Mouse (Mus musculus) midbrain, embryonic 15.5 days (tissue): ENCODE data around the gene Napb. TPM values are rescaled to one million over a fixed set of nuclear protein-coding genes. Genes with fewer than 3 reads are reported as not detected.

Experiments used
- ATAC-seq: fragments of 200-750 bp; cut with Nextera tagmentation; replicated peaks from 2 replicates; pipeline ENCODE4 v1.8.0; 2017; ENCODE audit warnings: moderate TSS enrichment
- H3K27ac ChIP-seq: fragments of 300-500 bp; sonication (generic); 2 replicates; pipeline ENCODE4 v1.5.1; 2015; ENCODE audit warnings: mild to moderate bottlenecking, inconsistent platforms
- H3K27me3 ChIP-seq: fragments of 300-500 bp; sonication (generic); replicated peaks from 2 replicates; pipeline ENCODE4 v1.6.1; 2015; ENCODE audit warnings: inconsistent platforms
- H3K36me3 ChIP-seq: fragments of 300-500 bp; sonication (generic); replicated peaks from 2 replicates; pipeline ENCODE4 v1.6.1; 2015; ENCODE audit warnings: inconsistent platforms
- H3K4me1 ChIP-seq: fragments of 300-500 bp; sonication (generic); 2 replicates; pipeline ENCODE4 v1.6.1; 2015; ENCODE audit warnings: inconsistent platforms
- H3K4me2 ChIP-seq: fragments of 300-500 bp; sonication (generic); 2 replicates; pipeline ENCODE4 v1.6.1; 2015; ENCODE audit warnings: inconsistent platforms, mild to moderate bottlenecking, moderate library complexity
- H3K4me3 ChIP-seq: fragments of 300-500 bp; sonication (generic); 2 replicates; pipeline ENCODE4 v1.5.1; 2015; ENCODE audit warnings: mild to moderate bottlenecking, inconsistent platforms
- H3K9ac ChIP-seq: fragments of 300-500 bp; sonication (generic); 2 replicates; pipeline ENCODE4 v1.6.1; 2015; ENCODE audit warnings: mild to moderate bottlenecking, inconsistent platforms
- H3K9me3 ChIP-seq: fragments of 300-500 bp; sonication (generic); 2 replicates; pipeline ENCODE4 v1.6.1; 2016; ENCODE audit warnings: inconsistent platforms
- WGBS: fragments of 180-500 bp; shearing (Covaris S2); methylation state at CpG from one replicate; pipeline ENCODE4 v1.1.7; 2015; ENCODE audit warnings: mixed read lengths; 5-methylcytosine and 5-hydroxymethylcytosine counted together
- polyA plus RNA-seq: library from polyadenylated mRNA; unstranded; fragments of >200 nt; fragmentation: Nextera tagmentation; extraction: Ambion mirVana; gene quantifications from 2 replicates; pipeline ENCODE4 v1.2.1, GENCODE M21; 2015

Napb gene
- polyA plus RNA-seq, 1 experiment from 2014 or later, result 85.2 TPM

GRCm38 (mm10) chr2:148684972-148685371, 47.3 kb downstream of the Napb start:
- Histone ChIP-seq H3K27me3 (no peaks in the 10 kb centered on the region), H3K27ac (no peak overlapping the region), H3K9me3 (no peaks in the 10 kb centered on the region), H3K4me3 (no peak overlapping the region), H3K36me3 (peaks cover 19% of the 10 kb centered on the region; the same call in 1 of the 2 replicates), H3K9ac (no peak overlapping the region), H3K4me2 (no peak overlapping the region), H3K4me1 (peaks cover 17% of the 10 kb centered on the region)
- WGBS, result 95% methylated on average over 2 of the region's 2 CpGs
- no peak for ATAC-seq

GRCm38 (mm10) chr2:148683031-148683430, 49.2 kb downstream of the Napb start:
- H3K4me1 ChIP-seq, result peaks cover 34% of the 10 kb centered on the region
- 94% methylated on average over 1 of the region's 1 CpGs for WGBS
- ATAC-seq, result no peak

GRCm38 (mm10) chr2:148681461-148681891, 50.8 kb downstream of the Napb start:
- peak overlapping the region; percentile 83 for H3K27ac ChIP-seq
- H3K4me1 ChIP-seq, result peaks cover 44% of the 10 kb centered on the region
- peak overlapping the region; percentile 75 for H3K9ac ChIP-seq
- ATAC-seq, result peak; percentile 70
- no peaks in the 10 kb centered on the region for H3K27me3 ChIP-seq
- H3K36me3 ChIP-seq, result peaks cover 6% of the 10 kb centered on the region; the same call in 1 of the 2 replicates
- H3K4me3 ChIP-seq, result peak overlapping the region; percentile 88
- H3K9me3 ChIP-seq, result no peaks in the 10 kb centered on the region
- H3K4me2 ChIP-seq, result peak overlapping the region; percentile 85
- 8% methylated on average over 17 of the region's 17 CpGs for WGBS

More at GRCm38 (mm10) chr2:148683031-148683430, 49.2 kb downstream of the Napb start:
- Histone ChIP-seq H3K27me3 (no peaks in the 10 kb centered on the region), H3K4me3 (no peak overlapping the region), H3K9me3 (no peaks in the 10 kb centered on the region), H3K9ac (no peak overlapping the region), H3K4me2 (no peak overlapping the region), H3K27ac (no peak overlapping the region), H3K36me3 (peaks cover 12% of the 10 kb centered on the region; the same call in 1 of the 2 replicates)

DNA sequence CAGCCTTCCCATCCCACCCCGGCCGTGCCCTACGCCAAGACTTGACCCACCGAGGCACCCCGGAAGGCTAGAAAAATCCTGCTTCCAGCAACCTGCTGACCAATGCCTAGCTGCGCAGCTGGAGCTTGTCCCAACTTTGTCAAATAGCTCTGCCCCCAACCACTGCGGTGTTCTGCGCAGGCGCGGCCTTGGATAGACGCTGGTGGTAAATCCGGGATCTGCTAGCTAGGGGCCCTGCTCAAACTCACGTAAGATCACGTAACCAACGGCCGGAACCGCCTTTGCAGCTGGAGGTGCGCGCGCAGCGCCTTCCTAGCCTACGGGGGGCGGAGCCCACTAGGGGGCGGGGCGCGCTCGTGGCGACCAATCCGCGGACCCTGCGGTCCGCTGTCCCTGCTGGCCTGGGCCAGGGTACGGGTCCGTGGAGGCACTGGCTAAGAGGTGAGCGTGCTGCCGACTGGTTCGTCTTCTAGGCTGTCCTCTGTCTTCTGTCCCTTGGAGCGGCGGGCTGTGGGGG, 51.4 kb downstream of the Napb start, which contains the start of gene Gzf1:
Gzf1 (plus strand) TSS at position 249 of the 517 bp plus-strand sequence.
- H3K9ac ChIP-seq, result peak within 1 kb of the TSS; percentile 75
- peak within 1 kb of the TSS; percentile 83 for H3K27ac ChIP-seq
- no peaks in the 10 kb centered on the region for H3K27me3 ChIP-seq
- peaks cover 10% of the 10 kb centered on the region; the same call in 1 of the 2 replicates for H3K36me3 ChIP-seq
- ATAC-seq, result peak; percentile 95
- peaks cover 44% of the 10 kb centered on the region for H3K4me1 ChIP-seq
- peak within 1 kb of the TSS; percentile 88 for H3K4me3 ChIP-seq
- no peaks in the 10 kb centered on the region for H3K9me3 ChIP-seq
- under 1% methylated on average over 39 of the region's 39 CpGs for WGBS
- H3K4me2 ChIP-seq, result peak within 1 kb of the TSS; percentile 85

- peak overlapping the region; percentile 50 for H3K4me2 ChIP-seq
- no peaks in the 10 kb centered on the region for H3K9me3 ChIP-seq
- H3K4me1 ChIP-seq, result peaks cover 50% of the 10 kb centered on the region
- H3K27me3 ChIP-seq, result no peaks in the 10 kb centered on the region
- WGBS, result 4% methylated on average over 9 of the region's 9 CpGs
- H3K4me3 ChIP-seq, result no peak overlapping the region
- peak overlapping the region; percentile 62; the same call in 1 of the 2 replicates for H3K27ac ChIP-seq
- ATAC-seq, result no peak
- H3K36me3 ChIP-seq, result peaks cover 6% of the 10 kb centered on the region; the same call in 1 of the 2 replicates
- no peak overlapping the region for H3K9ac ChIP-seq
Observed at GRCm38 (mm10) chr2:148679346-148679745, 52.9 kb downstream of the Napb start.

DNA sequence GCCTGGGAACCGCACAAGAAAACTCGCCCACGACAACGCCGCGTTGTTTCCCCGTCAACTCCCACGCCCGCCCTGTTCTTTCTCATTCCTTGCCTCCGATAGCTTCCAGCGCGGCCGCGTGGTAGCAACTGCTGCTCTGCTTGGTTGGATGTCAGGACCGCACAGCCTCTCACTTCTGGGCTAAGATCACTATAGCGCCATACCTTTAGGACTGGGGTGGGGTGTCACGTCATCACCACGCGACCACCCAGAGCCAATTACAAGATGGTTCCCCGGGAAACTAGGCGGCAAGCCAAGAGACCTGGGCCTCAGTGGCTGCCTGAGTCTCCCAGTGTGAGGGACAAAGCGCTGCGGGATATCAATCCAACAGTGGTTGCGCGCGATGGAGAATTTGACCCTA, 54.5 kb downstream of the Napb start:
- H3K36me3 ChIP-seq, result peaks cover 6% of the 10 kb centered on the region; the same call in 1 of the 2 replicates
- H3K4me1 ChIP-seq, result peaks cover 64% of the 10 kb centered on the region
- H3K4me3 ChIP-seq, result peak overlapping the region; percentile 44
- WGBS, result 3% methylated on average over 26 of the region's 26 CpGs
- H3K9ac ChIP-seq, result peak overlapping the region; percentile 14; the same call in 1 of the 2 replicates
- no peaks in the 10 kb centered on the region for H3K27me3 ChIP-seq
- peak; percentile 38 for ATAC-seq
- H3K9me3 ChIP-seq, result no peaks in the 10 kb centered on the region
- peak overlapping the region; percentile 68 for H3K27ac ChIP-seq
- H3K4me2 ChIP-seq, result peak overlapping the region; percentile 50

- H3K4me3 ChIP-seq, result peak within 1 kb of the TSS; percentile 64
- H3K4me1 ChIP-seq, result peaks cover 34% of the 10 kb centered on the region
- no peaks in the 10 kb centered on the region for H3K9me3 ChIP-seq
- WGBS, result under 1% methylated on average over 58 of the region's 58 CpGs
- ATAC-seq, result peak; percentile 100
- peak within 1 kb of the TSS; percentile 79 for H3K27ac ChIP-seq
- no peaks in the 10 kb centered on the region for H3K27me3 ChIP-seq
- peak within 1 kb of the TSS; percentile 67 for H3K9ac ChIP-seq
- H3K36me3 ChIP-seq, result peaks cover 6% of the 10 kb centered on the region; the same call in 1 of the 2 replicates
- H3K4me2 ChIP-seq, result peak within 1 kb of the TSS; percentile 91
Observed at GRCm38 (mm10) chr2:148672199-148673096, 59.8 kb downstream of the Napb start, which contains the start of gene Nxt1. Gene Nxt1 (plus strand): TSS chr2:148672601.

DNA sequence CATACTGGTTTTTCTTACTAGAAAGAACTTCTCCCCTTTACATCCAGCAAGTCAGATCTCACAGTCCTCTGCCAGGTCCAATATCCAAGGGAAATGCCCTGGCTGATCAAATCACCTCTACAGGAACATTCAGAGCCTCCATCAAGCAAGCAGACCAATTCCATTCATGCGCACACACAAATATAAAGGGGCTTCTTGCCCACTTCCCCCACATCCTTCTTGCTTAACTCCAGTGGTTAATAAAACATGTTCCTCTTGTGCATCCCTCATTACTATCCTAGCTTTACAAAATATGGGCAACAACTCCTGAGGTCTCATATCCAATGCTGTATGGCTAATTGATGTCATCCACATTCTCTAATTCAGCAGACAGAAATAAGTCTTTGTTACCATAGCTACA, 68.8 kb downstream of the Napb start:
- Histone ChIP-seq H3K9ac (no peak overlapping the region), H3K9me3 (no peaks in the 10 kb centered on the region), H3K4me2 (no peak overlapping the region), H3K4me3 (no peak overlapping the region), H3K27me3 (no peaks in the 10 kb centered on the region), H3K27ac (no peak overlapping the region), H3K36me3 (no peaks in the 10 kb centered on the region), H3K4me1 (no peaks in the 10 kb centered on the region)
- 100% methylated on average over 1 of the region's 1 CpGs for WGBS
- ATAC-seq, result no peak

DNA sequence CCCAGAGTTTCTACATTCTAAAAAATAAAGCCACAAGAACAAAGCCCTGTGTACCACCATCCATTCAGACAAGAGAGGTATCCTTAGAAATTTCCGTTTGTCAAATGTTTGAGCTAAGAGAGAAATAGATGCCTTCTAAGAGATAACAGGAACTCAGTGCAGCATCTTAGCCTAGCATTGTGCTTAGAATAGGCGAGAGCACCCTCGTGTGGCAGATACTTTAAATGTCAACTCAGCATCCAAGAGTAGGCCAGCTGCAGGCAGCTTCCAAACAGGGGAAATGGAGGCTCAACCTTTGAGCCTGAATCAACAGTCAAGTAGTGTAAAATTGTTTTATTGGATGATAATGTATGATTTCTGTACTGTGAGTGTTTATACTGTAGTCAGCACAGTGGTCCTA, 77.3 kb downstream of the Napb start:
- H3K9ac ChIP-seq, result no peak overlapping the region
- no peak overlapping the region for H3K4me3 ChIP-seq
- H3K9me3 ChIP-seq, result no peaks in the 10 kb centered on the region
- peaks cover 8% of the 10 kb centered on the region for H3K4me1 ChIP-seq
- no peak overlapping the region for H3K4me2 ChIP-seq
- H3K27ac ChIP-seq, result no peak overlapping the region
- H3K36me3 ChIP-seq, result no peaks in the 10 kb centered on the region
- ATAC-seq, result peak; percentile 90
- no peaks in the 10 kb centered on the region for H3K27me3 ChIP-seq
- WGBS, result 2% methylated on average over 3 of the region's 3 CpGs

- Histone ChIP-seq H3K27ac (peak overlapping the region; percentile 38; the same call in 1 of the 2 replicates), H3K27me3 (no peaks in the 10 kb centered on the region), H3K4me2 (no peak overlapping the region), H3K9me3 (no peaks in the 10 kb centered on the region), H3K36me3 (no peaks in the 10 kb centered on the region), H3K4me1 (peaks cover 8% of the 10 kb centered on the region), H3K4me3 (no peak overlapping the region), H3K9ac (no peak overlapping the region)
- ATAC-seq, result peak; percentile 59
- WGBS, result 6% methylated on average over 3 of the region's 3 CpGs
Observed at GRCm38 (mm10) chr2:148650587-148651357, 81.5 kb downstream of the Napb start.

DNA sequence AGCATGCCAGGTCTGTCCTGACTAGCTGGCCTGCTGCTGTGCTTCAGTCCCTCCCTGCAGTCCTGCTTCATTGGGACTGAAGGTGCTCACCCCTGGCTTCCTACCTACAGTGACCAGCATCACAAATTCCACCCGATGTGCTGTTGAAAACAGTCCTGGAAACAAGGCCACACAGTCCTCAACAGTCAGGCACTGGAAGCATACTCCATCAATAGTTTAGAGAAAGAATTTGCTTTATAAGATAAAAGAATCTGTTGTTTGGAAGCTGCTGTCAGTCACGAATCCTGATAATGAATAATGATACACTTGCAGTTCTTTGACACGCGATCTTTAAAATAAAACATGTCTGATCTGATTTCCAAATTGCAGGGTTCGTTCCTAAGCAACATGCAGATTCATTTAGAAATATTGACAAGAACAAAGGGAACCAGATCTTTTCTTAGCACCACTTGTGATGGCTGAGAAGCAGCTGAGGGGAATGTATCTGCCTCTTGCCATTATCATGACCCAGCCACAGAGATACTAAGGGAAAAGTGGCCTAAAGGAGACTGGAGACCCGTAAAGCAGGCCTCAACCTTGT, 87.8 kb downstream of the Napb start:
- 77% methylated on average over 6 of the region's 6 CpGs for WGBS
- no peak for ATAC-seq
- no peaks in the 10 kb centered on the region for H3K27me3 ChIP-seq
- no peaks in the 10 kb centered on the region for H3K4me1 ChIP-seq
- no peak overlapping the region for H3K4me2 ChIP-seq
- no peaks in the 10 kb centered on the region for H3K36me3 ChIP-seq
- H3K9me3 ChIP-seq, result no peaks in the 10 kb centered on the region
- no peak overlapping the region for H3K27ac ChIP-seq
- H3K4me3 ChIP-seq, result no peak overlapping the region
- H3K9ac ChIP-seq, result no peak overlapping the region
